Mouse (Mus musculus): ENCODE data around the gene Crk. TPM values are rescaled to one million over a fixed set of nuclear protein-coding genes. Genes with fewer than 3 reads are reported as not detected.

Crk gene
- polyA plus RNA-seq, 1 experiment from 2014 or later, result 64.6 TPM

GRCm38 (mm10) chr11:75655621-75656545 lies 23.2 kb upstream of the Crk start:
- peak; percentile 54 for DNase-seq (ENCODE audit: low spot score)

- no peak for DNase-seq (ENCODE audit: low spot score)
Observed at GRCm38 (mm10) chr11:75656621-75657590, 22.2 kb upstream of the Crk start.

GRCm38 (mm10) chr11:75657841-75658240 lies 21.2 kb upstream of the Crk start:
- no peak for DNase-seq (ENCODE audit: low spot score)

- no peak for DNase-seq (ENCODE audit: low spot score)
Observed at GRCm38 (mm10) chr11:75658311-75658710, 20.7 kb upstream of the Crk start.

GRCm38 (mm10) chr11:75658996-75659750 lies 19.9 kb upstream of the Crk start:
- no peak for DNase-seq (ENCODE audit: low spot score)

- no peak for DNase-seq (ENCODE audit: low spot score)
Observed at GRCm38 (mm10) chr11:75660081-75660590, 18.9 kb upstream of the Crk start.

- no peak for DNase-seq (ENCODE audit: low spot score)
Observed at GRCm38 (mm10) chr11:75660941-75661800, 17.9 kb upstream of the Crk start.

GRCm38 (mm10) chr11:75662131-75662530 lies 16.9 kb upstream of the Crk start:
- DNase-seq (ENCODE audit: low spot score), result no peak

- DNase-seq (ENCODE audit: low spot score), result no peak
Observed at GRCm38 (mm10) chr11:75666296-75666695, 12.8 kb upstream of the Crk start.

GRCm38 (mm10) chr11:75668621-75669020 lies 10.4 kb upstream of the Crk start:
- no peak for DNase-seq (ENCODE audit: low spot score)

GRCm38 (mm10) chr11:75669176-75669852 lies 9.7 kb upstream of the Crk start:
- no peak for DNase-seq (ENCODE audit: low spot score)

GRCm38 (mm10) chr11:75669853-75670200 lies 9.2 kb upstream of the Crk start:
- no peak for DNase-seq (ENCODE audit: low spot score)

- no peak for DNase-seq (ENCODE audit: low spot score)
Observed at GRCm38 (mm10) chr11:75671426-75672180, 7.5 kb upstream of the Crk start.

- DNase-seq (ENCODE audit: low spot score), result no peak
Observed at GRCm38 (mm10) chr11:75673411-75673810, 5.6 kb upstream of the Crk start.

- no peak for DNase-seq (ENCODE audit: low spot score)
Observed at GRCm38 (mm10) chr11:75674875-75675274, 4.2 kb upstream of the Crk start.

- no peak for DNase-seq (ENCODE audit: low spot score)
Observed at GRCm38 (mm10) chr11:75677881-75678746, 945 bp upstream of the Crk start.

- peak; percentile 53 for DNase-seq (ENCODE audit: low spot score)
Observed at GRCm38 (mm10) chr11:75679439-75680171, 546 bp downstream of the Crk start.
